Mouse (Mus musculus) heart, postnatal 4 days (tissue): ENCODE measurements around the gene Lin28a. TPM values are rescaled to one million over a fixed set of nuclear protein-coding genes. Genes with fewer than 3 reads are reported as not detected.
"Not testable (repeated sequence)": the region's sequence is repeated elsewhere in the genome, so short reads cannot be mapped to it uniquely, and the experiment has no call there.

ENCODE experiments used
- DNase-seq: peaks from one replicate; pipeline ENCODE4 v3.0.0; 2021
- total RNA-seq, 2 experiments: library from RNA; stranded (reverse); gene quantifications; 2 replicates each; pipeline ENCODE4 v1.2.3; 2021

Gene Lin28a
- total RNA-seq, 2 experiments from 2014 or later, result 0.27 to 0.29 TPM

DNA sequence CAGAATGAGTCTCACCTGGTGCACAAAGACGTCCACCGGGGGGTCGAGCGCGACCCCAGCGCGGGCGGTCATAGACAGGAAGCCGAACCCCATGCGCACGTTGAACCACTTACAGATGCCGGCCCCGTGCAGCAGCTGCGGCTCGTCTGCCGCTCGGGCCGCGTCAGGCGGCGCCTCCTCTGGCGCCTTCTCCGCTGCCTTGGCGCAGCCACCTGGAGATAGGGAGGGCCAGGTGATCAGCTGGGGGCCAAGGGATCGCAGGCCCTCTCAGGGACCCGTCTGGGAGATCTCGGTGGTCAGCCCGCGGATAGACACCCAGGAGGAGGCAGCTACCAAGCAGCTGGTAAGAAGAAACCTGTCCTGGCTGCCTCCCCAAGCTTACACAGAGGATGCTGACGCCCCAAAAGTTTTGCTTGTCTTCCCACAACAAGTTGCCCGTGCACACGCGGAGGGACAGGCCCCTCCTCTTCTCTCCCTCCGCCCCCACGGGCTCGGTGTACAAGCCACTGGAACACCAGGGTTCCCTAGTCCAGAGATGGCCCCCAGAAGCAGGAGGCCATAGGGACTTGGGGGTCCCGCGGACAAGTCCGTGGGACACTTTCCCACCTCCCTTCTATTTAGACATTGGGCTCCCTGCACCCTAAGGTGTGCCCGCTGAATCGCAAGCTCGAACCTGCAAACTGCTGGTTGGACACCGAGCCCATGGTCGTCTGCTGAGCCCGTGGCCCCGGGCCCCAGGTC, 433 bp downstream of the Lin28a start:
- no peak for DNase-seq

GRCm38 (mm10) chr4:134017201-134017865, 1.3 kb downstream of the Lin28a start:
- DNase-seq, result no peak

DNA sequence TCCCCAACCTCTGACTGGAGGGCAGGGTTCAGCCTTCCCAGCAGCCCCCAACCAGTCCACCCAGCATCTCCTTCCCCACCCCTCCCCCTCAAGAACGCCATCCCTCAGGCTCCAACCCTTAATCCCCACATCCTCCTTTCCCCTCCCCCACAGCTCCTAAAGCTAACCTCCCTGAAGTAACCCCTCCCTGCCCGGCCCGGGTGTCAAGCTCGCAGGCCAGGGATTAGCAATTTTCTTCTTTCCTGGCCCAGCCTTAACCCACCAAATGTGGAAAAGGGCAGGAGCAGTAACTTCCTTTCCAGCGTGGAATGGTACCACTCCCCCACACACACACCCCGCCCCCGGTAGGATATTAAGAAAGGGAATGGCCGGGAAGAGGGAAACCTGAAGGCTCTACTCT, 1.9 kb downstream of the Lin28a start:
- no peak for DNase-seq

DNA sequence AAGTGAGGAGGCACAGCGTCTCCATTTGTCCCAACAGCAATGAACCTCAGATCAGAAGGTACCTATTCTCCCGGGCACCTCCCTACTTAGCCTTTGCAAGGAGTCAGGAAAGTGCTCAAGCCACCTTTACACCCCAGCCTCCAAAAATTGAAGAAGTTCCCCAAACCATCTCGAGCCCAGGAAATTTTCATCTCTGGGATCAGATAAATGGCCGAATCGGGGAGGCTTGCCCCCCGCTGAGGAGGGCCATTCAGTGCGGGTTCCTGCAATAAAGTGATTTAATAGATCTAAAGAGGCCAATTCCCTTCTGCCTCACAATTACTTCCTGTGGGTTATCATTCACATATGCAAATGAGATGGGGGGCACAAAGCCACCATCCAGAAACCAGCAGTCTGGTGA, 2.4 kb downstream of the Lin28a start:
- no peak for DNase-seq

DNA sequence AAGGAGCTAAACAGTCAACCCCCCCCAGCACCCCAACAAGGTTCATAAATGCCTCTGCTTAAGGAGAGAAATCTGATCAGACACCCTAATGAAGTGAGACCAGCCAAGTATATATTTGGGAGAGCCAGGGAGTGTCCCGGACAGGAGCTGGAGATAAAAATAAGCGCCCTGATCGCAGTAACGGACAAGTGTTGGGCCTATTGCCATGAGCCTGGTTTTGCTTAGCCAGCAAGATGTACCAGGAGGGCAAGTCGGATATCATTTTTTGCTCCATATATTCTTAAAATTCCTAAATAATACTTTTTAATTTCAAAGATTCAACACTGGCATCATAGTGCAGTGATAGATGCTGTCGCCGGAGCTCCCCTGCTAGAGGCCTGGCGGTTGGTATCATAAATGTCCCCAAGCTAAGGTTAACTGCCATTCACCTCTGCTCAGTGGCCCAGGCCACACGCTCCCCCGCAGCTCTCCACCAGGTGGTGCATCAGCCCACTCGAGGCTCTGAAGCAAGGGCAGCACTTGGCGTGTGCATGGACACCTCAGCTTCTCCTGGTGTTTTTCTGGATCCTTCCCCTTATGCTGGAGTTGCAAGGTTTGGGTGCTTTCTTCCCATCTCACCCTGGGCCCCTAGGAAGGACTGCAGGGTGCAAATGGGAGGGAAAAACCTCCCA, 5.6 kb downstream of the Lin28a start:
- DNase-seq, result peak; percentile 42

GRCm38 (mm10) chr4:134011450-134012414, 6.9 kb downstream of the Lin28a start:
- no peak for DNase-seq

- no peak for DNase-seq
These were observed 8.9 kb downstream of the Lin28a start for GRCm38 (mm10) chr4:134009709-134010108.

GRCm38 (mm10) chr4:134006845-134007244, 11.8 kb downstream of the Lin28a start:
- no peak for DNase-seq

GRCm38 (mm10) chr4:134005581-134006358, 12.9 kb downstream of the Lin28a start:
- no peak for DNase-seq

DNA sequence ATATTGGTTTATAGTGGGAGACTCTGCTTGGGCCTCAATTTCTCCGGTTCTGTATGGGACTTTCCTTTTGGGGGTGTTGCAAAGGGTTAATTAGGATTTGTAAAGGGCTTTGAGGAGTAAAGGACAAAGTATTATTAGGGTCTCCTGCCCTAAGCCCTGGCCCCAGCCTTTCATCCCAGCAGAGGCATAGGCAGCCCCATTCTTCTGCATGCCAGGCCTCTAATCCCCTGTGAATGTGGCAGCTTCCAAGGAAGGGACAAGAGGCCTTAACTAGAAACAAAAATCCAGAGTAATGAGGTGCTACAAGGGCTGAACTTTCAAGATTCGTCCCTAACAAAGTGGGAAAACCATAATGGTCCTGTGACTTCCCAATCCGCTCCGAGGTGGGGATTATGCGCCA, 15.7 kb downstream of the Lin28a start:
- DNase-seq, result no peak

DNA sequence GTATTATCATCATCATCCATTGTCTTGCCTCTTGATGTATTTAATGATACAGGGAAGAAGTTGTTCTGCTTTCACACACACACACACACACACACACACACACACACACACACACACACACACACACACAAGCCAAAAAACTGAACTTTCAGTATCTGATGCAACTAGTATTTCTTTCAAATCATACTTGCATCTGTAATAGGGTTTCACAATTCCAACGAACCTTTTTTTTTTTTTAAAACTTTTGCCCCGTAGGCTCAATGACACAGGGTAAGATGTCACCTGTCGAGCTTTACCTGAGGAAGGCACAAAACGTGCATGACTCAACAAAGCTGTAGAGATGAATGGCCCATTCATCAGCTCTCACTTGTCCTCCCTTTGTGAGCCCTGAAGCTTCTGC, 16.4 kb downstream of the Lin28a start:
- DNase-seq, result no peak

DNA sequence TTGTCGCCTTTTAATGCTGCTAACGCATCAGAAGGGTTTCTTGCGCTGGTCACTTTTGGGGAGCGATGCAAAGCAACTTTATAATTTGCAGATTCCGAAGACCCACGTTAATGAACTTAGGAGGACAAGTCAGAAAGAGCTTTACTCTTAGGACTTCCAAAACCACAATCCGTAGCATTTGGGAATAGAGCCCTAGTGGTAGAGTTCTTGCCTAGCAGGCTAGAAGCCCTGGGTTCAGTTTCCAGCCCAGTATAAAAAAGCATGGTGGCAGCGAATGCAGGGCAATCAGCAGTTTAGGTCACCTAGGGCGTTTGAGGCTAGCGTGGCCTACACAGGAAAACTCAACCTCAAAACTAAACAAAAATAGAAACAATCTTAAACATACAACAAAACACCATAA, 16.9 kb downstream of the Lin28a start:
- DNase-seq, result no peak

GRCm38 (mm10) chr4:134000466-134001438, 17.9 kb downstream of the Lin28a start, which contains the start of gene Dhdds:
Gene Dhdds, minus strand, starts transcription at chr4:134000918.
- peak; percentile 96 for DNase-seq

GRCm38 (mm10) chr4:133994697-133995096, 23.9 kb downstream of the Lin28a start:
- no peak for DNase-seq

DNA sequence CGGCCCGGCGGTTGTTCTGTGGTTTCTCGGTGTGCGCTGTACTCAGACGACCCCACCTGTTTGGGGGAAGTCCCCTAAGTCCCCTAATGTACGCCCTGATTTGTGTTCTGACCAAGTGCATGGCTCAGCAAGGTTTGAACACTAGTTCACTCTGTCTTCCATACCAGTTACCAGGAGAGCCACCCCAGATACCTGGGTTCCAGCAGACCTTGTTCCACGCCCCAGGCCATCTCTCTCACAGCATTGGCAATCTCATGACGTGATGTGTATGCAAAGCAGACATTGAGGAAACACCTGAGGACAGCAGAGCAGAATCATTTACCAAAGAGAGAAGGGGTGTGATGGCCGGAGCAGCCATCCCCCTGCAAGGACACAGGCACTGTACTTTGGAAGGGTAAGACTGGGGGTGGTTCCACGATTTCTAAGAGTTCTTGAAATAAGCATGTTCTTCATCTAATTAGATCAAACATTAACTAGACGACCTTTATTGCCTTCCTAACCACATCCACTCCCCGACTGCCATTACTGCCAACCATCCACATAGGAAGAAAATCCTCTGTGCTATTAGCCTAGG, 27.5 kb downstream of the Lin28a start:
- no peak for DNase-seq

- DNase-seq, result no peak
These were observed 28.6 kb downstream of the Lin28a start for GRCm38 (mm10) chr4:133990035-133990434.

DNA sequence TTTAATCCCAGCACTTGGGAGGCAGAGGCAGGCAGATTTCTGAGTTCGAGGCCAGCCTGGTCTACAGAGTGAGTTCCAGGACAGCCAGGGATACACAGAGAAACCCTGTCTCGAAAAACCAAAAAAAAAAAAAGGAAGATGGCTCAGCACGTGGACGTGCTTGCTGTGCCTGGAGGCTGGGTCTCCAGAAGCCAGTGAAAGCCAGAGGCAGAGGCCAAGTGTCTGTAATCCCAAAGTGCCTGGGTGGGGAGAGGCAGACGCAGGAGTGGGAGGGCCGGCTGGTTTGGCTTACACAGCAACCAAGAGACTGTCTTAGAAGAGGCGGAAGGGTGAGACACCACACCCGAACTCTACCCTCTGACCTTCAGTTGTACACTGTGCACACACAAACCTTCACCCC, 30.4 kb downstream of the Lin28a start:
- DNase-seq, result not testable (repeated sequence)

DNA sequence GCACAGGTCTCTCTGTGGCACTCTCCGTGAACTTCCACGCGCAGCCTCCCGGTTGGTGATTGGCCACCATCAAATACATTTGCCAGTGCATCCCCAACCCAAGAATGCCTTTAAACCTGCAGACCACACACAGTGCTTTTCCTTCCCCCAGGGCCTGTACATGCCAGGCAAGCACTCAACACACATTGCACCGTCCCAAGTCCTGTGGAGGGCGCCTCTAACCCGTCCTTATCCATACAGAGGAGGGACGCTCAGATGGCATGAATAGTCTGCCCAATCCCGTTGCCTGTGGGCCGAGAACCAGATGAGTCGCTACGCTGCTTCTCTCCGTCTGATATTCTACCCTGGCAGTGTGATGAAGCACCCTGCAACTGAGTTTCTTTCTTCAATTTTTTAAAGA, 35.7 kb downstream of the Lin28a start:
- DNase-seq, result no peak

- DNase-seq, result peak; percentile 64
These were observed 38.1 kb downstream of the Lin28a start for GRCm38 (mm10) chr4:133980496-133980895.
